Mouse (Mus musculus): ENCODE measurements around the gene Sun2. TPM values are rescaled to one million over a fixed set of nuclear protein-coding genes. Genes with fewer than 3 reads are reported as not detected.

Gene Sun2
- polyA plus RNA-seq, 1 experiment from 2014 or later: 8.1 TPM

- H3K9me3 ChIP-seq (replicated peaks): no peaks in the 10 kb centered on the region
- no peak overlapping the region for H3K4me3 ChIP-seq
- no peak overlapping the region for H3K27ac ChIP-seq
- peaks cover 44% of the 10 kb centered on the region for H3K4me1 ChIP-seq
- peak overlapping the region; percentile 85; the same call in 1 of the 2 replicates for H3K4me2 ChIP-seq
- H3K9ac ChIP-seq: peak overlapping the region; percentile 45; the same call in 1 of the 2 replicates
- WGBS: 90% methylated on average over 6 of the region's 6 CpGs
- H3K36me3 ChIP-seq (ENCODE audit: poor library complexity, severe bottlenecking): no peaks in the 10 kb centered on the region
- no peak for ATAC-seq
- no peaks in the 10 kb centered on the region for H3K27me3 ChIP-seq
Observed at GRCm38 (mm10) chr15:79683146-79683545, 59.2 kb downstream of the Sun2 start.

GRCm38 (mm10) chr15:79681973-79682372 lies 60.4 kb downstream of the Sun2 start:
- 89% methylated on average over 4 of the region's 4 CpGs for WGBS
- H3K4me1 ChIP-seq: peaks cover 44% of the 10 kb centered on the region
- no peak overlapping the region for H3K9ac ChIP-seq
- no peaks in the 10 kb centered on the region for H3K27me3 ChIP-seq
- ATAC-seq: no peak
- peaks cover 8% of the 10 kb centered on the region; the same call in 1 of the 2 replicates for H3K36me3 ChIP-seq (ENCODE audit: poor library complexity, severe bottlenecking)
- no peak overlapping the region for H3K27ac ChIP-seq
- no peaks in the 10 kb centered on the region for H3K9me3 ChIP-seq (replicated peaks)
- H3K4me3 ChIP-seq: no peak overlapping the region
- H3K4me2 ChIP-seq: no peak overlapping the region

GRCm38 (mm10) chr15:79677936-79678335 lies 64.4 kb downstream of the Sun2 start:
- Histone ChIP-seq H3K4me2 (no peak overlapping the region), H3K4me3 (no peak overlapping the region), H3K27me3 (no peaks in the 10 kb centered on the region), H3K27ac (no peak overlapping the region), H3K9me3 (replicated peaks) (no peaks in the 10 kb centered on the region), H3K4me1 (peaks cover 5% of the 10 kb centered on the region; the same call in 1 of the 2 replicates), H3K9ac (no peak overlapping the region), H3K36me3 (ENCODE audit: poor library complexity, severe bottlenecking) (peaks cover 48% of the 10 kb centered on the region)
- no peak for ATAC-seq
- 89% methylated on average over 2 of the region's 2 CpGs for WGBS

Other genes starting within 250 kb of the Sun2 start
- not detected in 2 replicates for gene Kcnj4, start 237.3 kb downstream of the Sun2 start, polyA plus RNA-seq (2015; fragmentation: Nextera tagmentation; extraction: Ambion mirVana)
- gene Kdelr3, start 226.1 kb downstream of the Sun2 start, polyA plus RNA-seq (2015; fragmentation: Nextera tagmentation; extraction: Ambion mirVana): 5.1 and 6.4 TPM in 2 replicates
- gene Ddx17, start 195.8 kb downstream of the Sun2 start, polyA plus RNA-seq (2015; fragmentation: Nextera tagmentation; extraction: Ambion mirVana): 61.5 and 66.8 TPM in 2 replicates
- 1.4 and 1.5 TPM in 2 replicates for gene Dmc1, start 137.4 kb downstream of the Sun2 start, polyA plus RNA-seq (2015; fragmentation: Nextera tagmentation; extraction: Ambion mirVana)
- gene Fam227a, start 83.6 kb downstream of the Sun2 start, polyA plus RNA-seq (2015; fragmentation: Nextera tagmentation; extraction: Ambion mirVana): 5.8 and 6.3 TPM in 2 replicates
- gene Cby1, start 83.3 kb downstream of the Sun2 start, polyA plus RNA-seq (2015; fragmentation: Nextera tagmentation; extraction: Ambion mirVana): 103 and 109 TPM in 2 replicates
- 288 TPM in 2 replicates for gene Tomm22, start 71.7 kb downstream of the Sun2 start, polyA plus RNA-seq (2015; fragmentation: Nextera tagmentation; extraction: Ambion mirVana)
- gene Josd1, start 54.6 kb downstream of the Sun2 start, polyA plus RNA-seq (2015; fragmentation: Nextera tagmentation; extraction: Ambion mirVana): 17.9 and 18.7 TPM in 2 replicates
- 47.2 and 50.9 TPM in 2 replicates for gene Gtpbp1, start 51.7 kb downstream of the Sun2 start, polyA plus RNA-seq (2015; fragmentation: Nextera tagmentation; extraction: Ambion mirVana)
- 90.6 and 94.0 TPM in 2 replicates for gene Dnal4, start 35.3 kb upstream of the Sun2 start, polyA plus RNA-seq (2015; fragmentation: Nextera tagmentation; extraction: Ambion mirVana)
- 7.9 and 8.3 TPM in 2 replicates for gene Nptxr, start 62.2 kb upstream of the Sun2 start, polyA plus RNA-seq (2015; fragmentation: Nextera tagmentation; extraction: Ambion mirVana)
- not detected in 2 replicates for gene Npcd, start 91.7 kb upstream of the Sun2 start, polyA plus RNA-seq (2015; fragmentation: Nextera tagmentation; extraction: Ambion mirVana)
- gene Cbx6, start 92.2 kb upstream of the Sun2 start, polyA plus RNA-seq (2015; fragmentation: Nextera tagmentation; extraction: Ambion mirVana): 39.0 and 43.8 TPM in 2 replicates
- gene Apobec3, start 149.1 kb upstream of the Sun2 start, polyA plus RNA-seq (2015; fragmentation: Nextera tagmentation; extraction: Ambion mirVana): 5.8 and 6.6 TPM in 2 replicates
- gene Cbx7, start 228.6 kb upstream of the Sun2 start, polyA plus RNA-seq (2015; fragmentation: Nextera tagmentation; extraction: Ambion mirVana): 2.5 and 2.9 TPM in 2 replicates